Mouse (Mus musculus) heart, adult 11 months (tissue): ENCODE results near the gene Tmem132b.
"Not testable (repeated sequence)": the region's sequence is repeated elsewhere in the genome, so short reads cannot be mapped to it uniquely, and the experiment has no call there.

ENCODE experiments used
- DNase-seq: peaks from one replicate; pipeline ENCODE4 v3.0.0; 2022

Gene Tmem132b

DNA sequence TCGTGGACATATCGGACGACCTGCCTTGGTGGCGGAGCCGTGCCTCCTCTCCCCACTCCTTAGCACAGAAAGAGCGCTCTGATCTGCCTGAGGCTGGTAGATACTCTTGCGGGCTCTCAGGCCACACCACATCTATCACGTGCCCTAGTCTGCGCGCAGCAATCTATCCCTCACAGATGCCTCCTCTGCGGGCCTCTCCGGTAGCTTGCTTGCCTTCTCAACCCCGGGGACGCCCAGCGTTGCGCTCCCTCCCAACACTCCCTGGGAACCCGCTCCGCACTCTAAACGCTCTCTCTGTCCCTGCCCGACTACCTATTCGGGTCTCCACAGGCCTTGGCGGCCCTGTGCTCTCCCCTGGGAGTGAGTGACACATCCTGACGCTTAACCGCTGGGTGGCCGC is at the start of gene Tmem132b:
Tmem132b (plus strand) TSS at position 141 of the 400 bp plus-strand sequence.
- peak; percentile 81 for DNase-seq

DNA sequence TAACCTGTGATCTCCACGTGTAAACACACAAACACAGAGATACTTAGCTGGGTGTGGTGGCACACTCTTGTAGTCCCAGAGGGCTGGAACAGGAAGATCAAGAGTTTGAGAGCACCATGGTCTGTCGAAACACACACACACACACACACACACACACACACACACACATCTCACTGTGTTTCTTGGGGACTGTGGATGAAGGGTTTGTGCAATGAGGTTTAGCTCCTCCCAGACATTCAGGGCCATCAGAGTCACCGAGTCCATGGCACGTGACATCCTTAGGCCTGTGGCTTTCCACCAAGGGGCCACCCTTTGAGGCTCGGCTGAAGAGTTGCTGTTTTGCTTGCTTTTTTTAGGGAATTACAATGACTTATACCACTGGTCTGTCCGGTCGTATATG is 49.1 kb upstream of the Tmem132b start:
- no peak for DNase-seq

DNA sequence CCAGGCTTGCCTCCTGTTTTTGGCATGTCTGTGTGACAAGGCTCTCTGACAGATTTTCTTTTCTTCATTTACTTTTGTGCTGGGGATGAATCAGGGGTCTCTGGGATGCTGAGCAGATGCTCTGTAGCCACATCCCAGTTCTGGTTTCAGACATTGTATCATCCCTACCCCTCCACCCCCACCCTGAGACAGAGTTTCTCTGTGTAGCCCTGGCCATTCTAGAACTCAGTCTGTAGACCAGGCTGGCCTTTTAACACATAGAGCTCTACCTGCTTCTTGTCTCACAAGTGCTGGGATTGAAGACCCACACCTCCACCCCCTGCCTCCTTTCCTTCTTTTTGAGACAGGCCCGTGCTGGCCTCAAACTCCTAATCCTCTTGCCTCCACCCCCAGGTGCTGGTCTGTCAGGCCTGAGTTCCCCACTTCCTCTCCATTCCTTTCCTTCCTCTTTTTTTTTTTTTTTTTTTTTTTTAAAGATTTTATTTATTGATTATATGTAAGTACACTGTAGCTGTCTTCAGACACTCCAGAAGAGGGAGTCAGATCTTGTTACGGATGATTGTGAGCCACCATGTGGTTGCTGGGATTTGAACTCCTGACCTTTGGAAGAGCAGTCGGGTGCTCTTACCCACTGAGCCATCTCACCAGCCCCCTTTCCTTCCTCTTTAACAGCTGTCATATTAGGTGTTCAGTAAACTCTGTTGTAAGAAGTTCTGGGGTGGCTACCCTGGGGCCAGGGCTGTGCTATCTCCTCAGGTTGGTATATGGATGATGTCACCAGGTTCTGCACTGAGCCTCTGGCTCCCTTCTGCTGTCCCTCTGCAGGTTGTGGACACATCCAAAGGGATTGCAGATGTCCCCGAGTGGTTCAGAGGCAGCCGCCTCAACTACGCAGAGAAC is 47.6 kb upstream of the Tmem132b start:
- peak; percentile 87 for DNase-seq

DNA sequence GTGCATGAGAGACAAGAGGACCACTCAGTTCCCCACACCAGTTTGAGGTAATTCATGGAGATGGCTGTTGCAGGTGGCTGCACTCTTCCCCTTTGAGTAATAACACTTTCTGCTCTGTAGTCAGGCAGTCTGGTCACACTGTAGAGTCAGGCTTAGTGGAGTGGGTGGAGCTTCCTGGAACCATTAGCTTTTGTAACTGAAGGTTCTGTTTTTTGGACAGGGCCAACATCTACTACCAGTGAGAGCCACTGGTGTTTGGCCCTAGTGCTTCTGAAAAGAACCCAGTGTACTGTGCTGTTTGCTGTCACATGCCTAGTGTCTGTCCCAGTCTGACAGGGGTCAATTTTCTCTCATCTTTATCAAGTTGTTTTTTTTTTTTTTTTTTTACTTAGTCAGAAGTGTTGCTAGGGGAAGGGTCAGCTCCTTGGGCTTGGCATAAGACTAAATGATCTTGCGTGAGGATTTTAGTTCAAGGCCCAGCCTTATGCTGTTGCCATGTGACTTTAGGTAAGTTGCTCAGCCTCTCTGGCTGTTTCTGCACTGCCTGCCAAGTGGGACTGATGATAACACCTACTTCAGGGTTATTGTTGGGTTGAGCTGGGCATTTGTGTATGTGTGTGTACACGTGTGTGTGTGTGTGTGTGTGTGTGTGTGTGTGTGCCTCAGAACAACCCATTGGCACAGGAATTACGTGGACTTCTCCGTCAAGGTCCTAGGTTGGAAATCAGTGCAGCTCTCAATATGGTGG is 46.4 kb upstream of the Tmem132b start:
- peak; percentile 88 for DNase-seq

DNA sequence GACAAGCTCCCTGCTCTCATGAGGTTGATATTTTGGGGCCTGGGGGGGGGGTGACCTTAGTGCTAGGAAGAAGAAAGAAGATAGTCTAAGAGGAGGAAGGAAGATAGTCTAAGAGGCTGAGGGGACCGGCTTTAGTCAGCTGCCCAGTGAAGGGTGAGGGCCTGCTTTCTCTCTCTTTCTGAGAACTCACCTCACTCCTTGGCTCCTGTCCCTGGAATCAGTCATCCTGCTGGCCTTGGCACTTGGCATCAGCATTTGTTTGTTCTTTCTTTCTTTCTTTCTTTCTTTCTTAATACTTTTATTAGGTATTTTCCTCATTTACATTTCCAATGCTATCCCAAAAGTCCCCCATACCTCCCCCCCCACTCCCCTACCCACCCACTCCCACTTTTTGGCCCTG is 45.5 kb upstream of the Tmem132b start:
- DNase-seq: no peak

DNA sequence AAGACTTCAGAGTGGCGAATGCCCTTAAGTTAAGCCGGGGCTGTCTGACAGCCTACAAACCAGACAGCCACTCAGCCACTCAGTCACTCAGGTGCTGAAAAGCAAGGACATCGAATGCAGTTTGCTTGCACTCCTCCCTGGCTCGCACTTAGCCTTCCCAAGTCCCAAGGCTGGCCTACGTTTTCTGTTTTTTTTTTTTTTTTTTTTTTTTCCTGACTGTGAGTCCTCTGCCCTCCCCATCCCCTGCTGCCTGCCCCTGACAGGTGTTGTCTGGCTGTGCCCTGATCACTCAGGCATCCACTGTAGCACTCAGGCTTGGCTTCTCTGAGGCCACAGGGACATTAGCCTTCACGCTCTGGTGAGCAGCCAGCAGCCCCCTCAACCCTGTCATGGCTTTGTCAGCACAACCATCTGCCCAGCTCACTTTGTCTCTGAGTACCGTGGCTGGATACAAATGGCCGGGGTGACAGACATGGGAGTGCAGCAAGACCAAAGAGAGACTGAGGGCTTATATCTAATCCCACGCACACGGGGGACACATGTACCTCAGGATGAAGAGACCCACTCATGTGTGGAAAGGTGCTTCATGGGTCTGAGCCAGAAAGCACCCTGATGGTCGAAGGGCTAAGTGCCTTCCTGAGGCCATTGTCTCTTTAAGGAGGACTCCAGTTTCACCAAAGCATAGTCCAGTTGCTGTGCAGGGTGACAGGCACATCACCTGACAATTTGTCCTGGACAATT is 44.0 kb upstream of the Tmem132b start:
- DNase-seq: peak; percentile 82

DNA sequence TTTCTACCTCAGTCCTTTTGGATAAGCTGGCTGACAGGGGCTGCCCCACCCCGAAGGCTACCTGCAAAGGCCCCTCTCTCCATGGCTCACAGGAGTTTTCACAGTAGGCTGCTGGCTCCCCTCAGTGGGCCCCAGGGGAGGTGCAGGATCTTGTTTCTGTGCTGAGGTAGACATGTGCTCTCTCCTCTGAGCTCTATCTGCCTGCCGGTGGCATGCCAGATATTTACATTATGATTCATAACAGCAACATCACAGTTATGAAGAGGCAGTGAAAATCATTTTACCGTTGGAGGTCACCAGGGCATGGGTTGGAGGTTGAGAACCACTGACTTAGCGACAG is 43.5 kb upstream of the Tmem132b start:
- peak; percentile 86 for DNase-seq

DNA sequence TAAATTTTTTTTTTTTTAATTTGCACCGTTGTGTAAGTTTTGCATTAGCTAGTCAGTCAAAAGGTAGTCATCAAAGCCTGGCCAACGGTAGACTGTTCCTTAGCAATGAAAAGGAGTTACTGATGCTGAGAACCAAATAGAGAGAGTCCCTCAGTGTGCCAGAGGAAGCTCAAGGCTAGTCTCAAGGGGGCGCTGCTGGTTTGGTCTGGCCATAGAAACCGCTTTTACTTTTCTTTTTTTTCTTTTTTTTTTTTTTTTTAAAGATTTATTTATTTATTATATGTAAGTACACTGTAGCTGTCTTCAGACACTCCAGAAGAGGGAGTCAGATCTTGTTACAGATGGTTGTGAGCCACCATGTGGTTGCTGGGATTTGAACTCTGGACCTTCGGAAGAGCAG is 42.6 kb upstream of the Tmem132b start:
- DNase-seq: not testable (repeated sequence)

DNA sequence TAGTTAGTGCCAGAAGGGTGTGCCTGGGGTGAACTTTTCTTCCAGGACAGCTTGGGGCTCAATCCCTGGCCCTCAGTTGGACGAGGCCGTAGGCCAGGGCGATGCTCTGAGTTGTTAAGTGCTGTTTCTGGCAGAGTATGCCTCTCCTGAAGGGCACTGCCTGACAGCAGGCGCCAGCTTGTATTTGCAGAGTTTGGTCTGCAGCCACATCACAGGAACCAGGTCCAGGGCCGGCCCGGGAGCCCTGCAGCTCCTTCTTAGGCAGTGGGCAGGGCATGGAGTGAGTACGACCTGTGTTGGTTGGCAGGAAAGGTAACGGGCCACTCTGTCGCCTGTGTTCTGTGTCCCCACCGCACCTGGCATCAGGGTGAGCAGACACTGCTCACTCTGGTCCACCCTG is 40.5 kb upstream of the Tmem132b start:
- peak; percentile 98 for DNase-seq

DNA sequence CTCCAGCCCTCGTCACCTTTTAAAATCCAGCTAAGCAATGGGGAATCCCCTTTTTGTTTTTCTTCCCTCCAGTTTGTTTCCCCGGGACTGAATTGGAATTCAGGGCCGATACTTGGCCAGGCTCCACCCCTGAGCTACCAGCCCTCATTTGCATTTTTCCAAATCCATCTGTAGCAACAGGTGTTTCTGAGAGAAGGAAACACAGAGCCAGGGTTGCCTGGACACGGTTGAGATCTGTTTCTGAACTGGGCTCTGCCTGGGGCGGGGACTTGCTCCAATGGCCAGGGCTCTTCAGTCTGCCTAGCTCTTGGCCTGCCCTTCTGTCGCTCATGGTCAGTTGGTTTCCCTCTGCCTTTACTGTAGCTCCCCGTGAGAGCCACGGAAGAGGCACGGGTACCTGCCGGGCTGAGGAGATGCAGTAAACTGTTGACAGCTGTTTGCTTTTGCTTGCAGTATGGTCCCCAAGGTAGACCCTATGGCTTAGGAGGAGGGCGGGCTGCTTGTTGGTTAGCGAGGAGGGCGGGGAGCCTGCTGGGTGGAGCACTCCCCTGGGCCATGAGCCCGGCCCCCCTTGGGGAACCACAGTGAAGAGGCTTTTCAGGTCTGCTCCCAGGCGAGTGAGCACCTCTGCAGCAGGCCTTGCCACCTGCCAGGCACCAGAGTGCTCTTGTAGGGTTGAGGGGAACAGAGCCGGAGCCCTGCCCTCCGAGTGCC is 39.0 kb upstream of the Tmem132b start:
- no peak for DNase-seq

DNA sequence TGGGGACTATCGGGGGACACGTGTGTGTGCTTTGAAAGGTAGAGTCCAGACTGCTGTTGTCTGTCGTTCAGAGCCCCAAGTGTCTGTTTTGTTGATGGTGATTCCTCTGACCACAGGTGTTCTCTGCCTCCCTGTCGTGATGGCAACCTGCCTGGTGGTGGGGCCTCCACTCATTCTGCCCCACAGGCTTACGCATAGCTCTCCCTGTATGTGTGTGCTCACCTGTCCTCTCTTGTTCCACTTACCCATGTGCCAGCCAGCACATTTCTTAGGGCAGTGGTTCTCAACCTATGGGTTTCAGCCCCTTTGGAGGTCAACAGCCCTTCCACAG is 38.5 kb upstream of the Tmem132b start:
- DNase-seq: no peak

DNA sequence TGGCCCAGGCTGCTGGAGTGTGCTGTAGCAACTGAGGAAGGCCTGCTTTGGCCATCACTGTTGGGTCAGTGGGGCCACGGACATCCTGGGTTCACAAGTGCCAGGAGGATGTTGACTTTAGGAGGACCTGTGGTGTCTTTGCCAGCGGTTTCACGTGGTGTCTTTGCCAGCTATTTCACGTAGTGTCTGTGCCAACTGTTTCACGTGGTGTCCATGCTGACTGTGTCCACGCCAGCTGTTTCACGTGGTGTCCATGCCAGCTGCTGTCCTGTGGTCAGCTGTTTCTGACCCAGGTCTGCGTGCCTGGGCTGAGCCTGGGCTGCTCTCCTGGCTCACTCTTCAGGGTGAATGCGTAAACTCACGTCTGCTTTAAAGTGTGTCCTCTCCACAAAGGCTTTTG is 35.9 kb upstream of the Tmem132b start:
- DNase-seq: peak; percentile 95

DNA sequence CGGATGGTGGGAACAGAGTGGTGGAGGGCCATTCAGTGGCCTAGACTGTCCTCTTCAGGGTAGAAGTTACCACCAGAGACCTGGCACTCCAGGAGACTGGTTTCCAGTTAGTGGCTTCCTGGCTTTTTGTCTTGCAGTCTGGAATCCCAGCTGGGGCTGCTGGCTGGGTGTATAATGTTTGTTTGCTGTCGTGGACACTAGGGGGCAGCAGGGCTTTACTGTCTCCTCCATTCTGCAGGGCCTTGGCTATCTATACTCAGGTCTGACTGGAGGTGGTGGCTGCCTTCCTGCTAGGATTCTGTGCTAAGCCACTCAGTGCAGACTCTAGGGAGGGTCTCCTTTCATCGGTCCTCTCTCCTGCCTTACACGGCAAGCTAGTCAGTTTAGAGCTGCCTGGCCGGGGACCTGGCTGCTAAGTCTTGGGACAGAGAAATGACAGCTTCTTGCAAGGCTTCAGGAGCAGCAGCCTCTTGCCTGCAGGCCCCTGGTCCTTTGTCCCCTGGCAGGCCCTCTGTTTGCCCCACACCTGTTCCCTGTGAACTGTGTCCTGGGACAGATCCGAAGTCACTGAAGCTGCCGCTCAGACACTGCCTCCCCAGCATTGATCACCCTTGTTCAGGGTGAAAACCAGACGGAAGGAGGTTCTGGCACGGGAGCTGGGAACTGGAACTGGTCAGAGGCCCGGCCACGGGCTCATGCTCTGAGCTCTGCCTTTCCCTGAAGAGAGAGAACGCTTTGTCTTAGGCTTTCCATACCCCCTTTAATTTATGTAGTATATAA is 33.6 kb upstream of the Tmem132b start:
- DNase-seq: peak; percentile 94

DNA sequence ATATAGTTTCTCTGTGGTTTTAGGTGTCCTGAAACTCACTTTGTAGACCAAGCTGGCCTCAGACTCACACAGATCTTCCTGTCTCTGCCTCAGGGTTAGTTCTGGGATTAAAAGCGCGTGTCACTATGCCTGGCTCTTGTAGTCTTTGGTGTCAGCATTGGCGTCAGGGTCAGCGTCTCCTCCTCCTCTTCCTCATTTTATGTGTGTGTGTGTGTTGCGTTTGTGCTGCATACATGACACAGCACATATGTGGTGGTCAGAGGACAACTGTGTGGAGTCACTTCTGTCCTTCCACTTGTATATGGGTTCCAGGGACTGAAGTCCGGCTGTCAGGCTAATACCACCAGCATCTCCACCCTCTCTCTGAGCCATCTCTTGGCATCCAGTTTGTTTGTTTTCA is 30.1 kb upstream of the Tmem132b start:
- no peak for DNase-seq

DNA sequence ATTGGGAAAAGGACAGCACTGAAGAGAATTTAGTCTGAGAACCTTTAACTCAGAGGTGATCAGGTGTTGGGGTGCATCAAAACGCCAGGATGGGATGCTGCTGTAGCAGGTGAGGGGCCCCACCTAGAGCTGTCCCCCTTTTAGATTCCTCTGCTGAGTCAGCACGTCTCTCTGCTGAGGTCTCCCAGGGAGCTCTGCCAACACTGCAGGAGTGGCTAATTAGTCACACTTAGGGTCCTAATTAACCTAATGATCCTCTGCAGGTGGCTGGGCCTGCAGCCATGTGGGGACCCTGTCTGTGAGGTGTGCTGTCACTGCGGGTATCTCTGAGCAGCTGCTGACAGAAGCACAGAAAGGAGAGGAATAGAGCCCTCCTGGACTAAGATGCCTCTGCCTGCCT is 29.4 kb upstream of the Tmem132b start:
- DNase-seq: no peak

DNA sequence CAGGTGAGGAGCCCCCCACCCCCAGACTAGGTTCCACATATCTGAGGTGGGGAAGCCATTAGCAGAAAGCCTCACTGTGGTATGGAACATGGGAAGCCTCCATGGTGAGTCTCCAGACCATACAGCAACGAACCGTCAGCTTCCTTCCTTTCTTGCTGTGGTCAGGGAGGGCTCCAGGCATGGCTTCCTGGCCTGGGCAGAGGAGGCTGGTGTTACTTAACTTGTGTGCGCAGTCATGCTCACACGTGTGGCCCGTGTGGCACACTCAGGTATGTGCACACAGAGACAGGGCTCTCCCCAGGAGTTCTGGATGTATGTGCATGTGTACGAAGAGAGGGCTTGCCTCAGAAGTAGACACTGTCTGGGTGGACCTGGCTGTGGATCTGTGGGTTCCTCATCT is 27.9 kb upstream of the Tmem132b start:
- no peak for DNase-seq

DNA sequence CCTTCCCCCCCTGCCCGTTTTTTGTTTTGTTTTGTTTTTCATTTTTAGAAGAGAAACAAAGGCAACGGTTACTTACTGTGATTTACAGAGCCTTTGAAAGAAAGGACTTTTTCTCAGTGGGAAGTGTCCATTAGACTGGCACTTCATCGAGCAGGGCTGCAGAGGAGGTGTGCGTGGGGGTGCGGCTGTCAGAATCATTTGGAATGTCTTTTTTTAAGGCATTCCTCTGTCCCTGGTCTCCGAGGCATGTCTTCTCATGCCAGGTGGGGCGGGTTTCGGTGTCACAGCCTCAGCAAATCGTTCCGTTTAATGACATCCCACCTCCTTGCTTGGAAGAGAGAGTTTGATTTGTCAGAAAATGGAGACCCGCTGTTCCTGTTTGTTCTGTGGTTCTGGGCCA is 26.9 kb upstream of the Tmem132b start:
- no peak for DNase-seq

DNA sequence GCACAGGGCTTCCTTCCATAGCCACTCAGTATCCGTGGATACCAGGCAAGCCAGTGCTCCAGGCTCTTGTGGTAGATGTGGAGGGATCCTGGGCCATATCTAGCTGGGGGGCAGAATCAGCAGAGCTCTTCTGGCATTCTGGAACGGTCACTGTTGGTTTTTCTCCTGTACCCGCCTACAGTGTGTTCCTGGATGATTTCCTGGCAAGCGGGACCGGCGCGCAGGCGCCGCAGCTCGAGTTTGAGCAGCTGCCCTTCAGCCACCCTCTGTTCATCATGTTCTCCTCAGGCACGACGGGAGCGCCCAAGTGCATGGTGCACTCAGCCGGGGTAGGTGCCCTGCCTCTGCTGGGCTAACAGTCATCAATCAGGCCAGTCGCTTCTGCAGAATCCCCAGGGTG is 25.6 kb upstream of the Tmem132b start:
- DNase-seq: no peak

DNA sequence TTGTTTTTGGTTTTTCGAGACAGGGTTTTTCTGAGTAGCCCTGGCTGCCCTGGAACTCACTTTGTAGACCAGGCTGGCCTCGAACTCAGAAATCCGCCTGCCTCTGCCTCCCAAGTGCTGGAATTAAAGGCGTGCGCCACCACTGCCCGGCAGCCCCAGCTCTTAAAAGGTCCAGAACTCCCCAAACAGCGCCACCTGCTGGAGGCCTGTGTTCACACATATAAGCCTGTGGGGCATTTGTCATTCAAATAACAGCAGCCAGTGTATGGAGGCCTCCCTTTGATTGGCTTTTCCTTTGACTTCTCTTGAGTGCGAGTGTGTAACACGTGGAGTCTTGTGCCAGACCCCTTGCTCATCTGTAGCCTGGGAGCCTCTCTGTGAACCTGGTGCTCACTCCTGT is 24.0 kb upstream of the Tmem132b start:
- DNase-seq: no peak

DNA sequence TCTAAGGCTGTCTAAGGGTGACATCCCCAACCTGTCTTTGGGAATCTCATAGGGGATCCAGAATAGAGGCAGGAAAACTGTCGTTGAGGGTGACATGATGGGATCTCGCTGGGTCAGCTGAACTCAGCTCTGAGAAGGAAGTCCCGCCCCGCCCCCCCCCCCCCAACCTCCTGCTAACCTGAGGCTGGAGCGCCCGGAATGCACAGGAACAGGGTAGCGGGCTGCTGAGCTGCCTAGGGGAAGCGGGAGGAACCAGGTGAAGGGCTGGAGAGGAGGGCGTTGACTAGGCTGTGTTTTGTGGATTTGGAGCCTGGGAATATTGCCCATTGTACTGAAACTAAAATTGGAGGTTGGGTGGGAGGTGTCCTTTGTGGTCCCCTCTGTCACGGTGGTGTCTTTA is 23.6 kb upstream of the Tmem132b start:
- no peak for DNase-seq

DNA sequence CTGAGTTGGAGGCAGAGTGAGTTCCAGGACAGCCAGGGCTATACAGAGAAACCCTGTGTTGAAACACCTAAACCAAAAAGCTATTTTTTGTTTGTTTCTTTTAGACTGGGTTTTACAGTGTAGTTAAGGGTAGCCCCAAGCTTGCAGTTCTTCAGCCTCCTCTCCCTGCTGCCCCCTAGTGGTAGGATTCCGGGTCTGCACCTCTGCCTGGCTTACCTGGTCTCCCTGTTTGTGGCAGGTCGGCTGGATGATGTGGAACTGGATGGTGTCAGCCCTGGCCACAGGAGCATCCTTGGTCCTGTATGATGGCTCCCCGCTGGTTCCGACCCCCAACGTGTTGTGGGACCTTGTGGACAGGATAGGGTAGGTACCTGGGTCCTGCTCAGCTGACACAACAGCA is 22.0 kb upstream of the Tmem132b start:
- no peak for DNase-seq

DNA sequence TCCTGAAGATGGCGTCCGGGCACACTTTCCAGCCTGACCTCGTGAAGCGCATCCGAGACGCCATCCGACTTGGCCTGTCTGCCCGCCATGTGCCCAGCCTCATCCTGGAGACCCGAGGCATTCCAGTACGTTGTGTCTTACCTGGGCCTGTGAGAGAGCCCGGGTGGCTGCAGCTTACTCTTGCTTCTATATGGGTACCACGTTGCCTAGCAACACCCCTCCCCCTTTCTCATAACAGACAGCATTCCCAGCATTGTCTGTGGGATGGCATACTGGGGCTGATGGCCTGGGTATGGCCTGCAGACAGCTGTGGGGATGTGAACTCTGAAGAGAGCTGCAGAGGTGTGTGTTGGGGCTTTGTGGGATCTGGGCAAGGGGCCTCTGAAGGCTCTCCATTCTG is 16.6 kb upstream of the Tmem132b start:
- no peak for DNase-seq
